Mouse (Mus musculus) midbrain, postnatal 0 days (tissue): ENCODE results near the gene Gpr107. TPM values are rescaled to one million over a fixed set of nuclear protein-coding genes. Genes with fewer than 3 reads are reported as not detected.

Experiments
- ATAC-seq: fragments of 200-750 bp; cut with Nextera tagmentation; 2 replicates; pipeline ENCODE4 v1.8.0; 2017; ENCODE audit warnings: moderate number of reproducible peaks, mild to moderate bottlenecking, moderate TSS enrichment, moderate library complexity; ENCODE audit not compliant: low FRiP score
- DNase-seq: peaks from one replicate; pipeline ENCODE4 v3.0.0-alpha.2; 2015; ENCODE audit warnings: low spot score
- H3K27ac ChIP-seq: fragments of 300-500 bp; sonication (generic); 2 replicates; pipeline ENCODE4 v1.5.1; 2014; ENCODE audit warnings: low read depth, mild to moderate bottlenecking, low read length, mixed read lengths
- H3K27me3 ChIP-seq: fragments of 300-500 bp; sonication (generic); 2 replicates; pipeline ENCODE4 v1.6.1; 2014; ENCODE audit warnings: low read length, control low read depth, mixed read lengths; ENCODE audit not compliant: insufficient read depth
- H3K36me3 ChIP-seq: fragments of 300-500 bp; sonication (generic); 2 replicates; pipeline ENCODE4 v1.6.1; 2014; ENCODE audit warnings: low read length, control low read depth, mixed read lengths; ENCODE audit not compliant: insufficient read depth
- H3K4me1 ChIP-seq: fragments of 300-500 bp; sonication (generic); 2 replicates; pipeline ENCODE4 v1.6.1; 2014; ENCODE audit warnings: mild to moderate bottlenecking, control low read depth, antibody characterized with exemption, low read length, mixed read lengths; ENCODE audit not compliant: insufficient read depth
- H3K4me2 ChIP-seq: fragments of 300-500 bp; sonication (generic); 2 replicates; pipeline ENCODE4 v1.6.1; 2014; ENCODE audit warnings: low read depth, mild to moderate bottlenecking, low read length, mixed read lengths; ENCODE audit not compliant: poor library complexity, severe bottlenecking
- H3K4me3 ChIP-seq: fragments of 300-500 bp; sonication (generic); 2 replicates; pipeline ENCODE4 v1.5.1; 2014; ENCODE audit warnings: low read depth, mild to moderate bottlenecking, low read length, moderate library complexity
- H3K9ac ChIP-seq: fragments of 300-500 bp; sonication (generic); replicated peaks from 2 replicates; pipeline ENCODE4 v1.6.1; 2014; ENCODE audit warnings: mild to moderate bottlenecking, low read length, moderate library complexity, mixed read lengths; ENCODE audit not compliant: poor library complexity, severe bottlenecking
- H3K9me3 ChIP-seq: fragments of 300-500 bp; sonication (generic); 2 replicates; pipeline ENCODE4 v1.6.1; 2016; ENCODE audit warnings: low read length, control low read depth
- CTCF ChIP-seq: IDR thresholded peaks from 2 replicates; pipeline ENCODE4 v1.5.1; 2016; ENCODE audit warnings: antibody characterized with exemption, mild to moderate bottlenecking
- WGBS: fragments of 180-500 bp; shearing (Covaris S2); extraction: QIAGEN DNeasy Blood & Tissue Kit; methylation state at CpG from one replicate; pipeline ENCODE4 v1.1.7; 2014; 5-methylcytosine and 5-hydroxymethylcytosine counted together
- polyA plus RNA-seq: library from polyadenylated mRNA; unstranded; fragments of >200 nt; fragmentation: Nextera tagmentation; extraction: Ambion mirVana; gene quantifications from 2 replicates; pipeline ENCODE4 v1.2.1, GENCODE M21; 2015
- total RNA-seq: library from RNA; depleted of rRNA; stranded (reverse); fragments of >200 nt; gene quantifications from 2 replicates; pipeline ENCODE4 v1.2.3, GENCODE M21; 2014

Gpr107 gene
- total and polyA plus RNA-seq, 2 experiments from 2014 or later, result 31.6 to 46.7 TPM

DNA sequence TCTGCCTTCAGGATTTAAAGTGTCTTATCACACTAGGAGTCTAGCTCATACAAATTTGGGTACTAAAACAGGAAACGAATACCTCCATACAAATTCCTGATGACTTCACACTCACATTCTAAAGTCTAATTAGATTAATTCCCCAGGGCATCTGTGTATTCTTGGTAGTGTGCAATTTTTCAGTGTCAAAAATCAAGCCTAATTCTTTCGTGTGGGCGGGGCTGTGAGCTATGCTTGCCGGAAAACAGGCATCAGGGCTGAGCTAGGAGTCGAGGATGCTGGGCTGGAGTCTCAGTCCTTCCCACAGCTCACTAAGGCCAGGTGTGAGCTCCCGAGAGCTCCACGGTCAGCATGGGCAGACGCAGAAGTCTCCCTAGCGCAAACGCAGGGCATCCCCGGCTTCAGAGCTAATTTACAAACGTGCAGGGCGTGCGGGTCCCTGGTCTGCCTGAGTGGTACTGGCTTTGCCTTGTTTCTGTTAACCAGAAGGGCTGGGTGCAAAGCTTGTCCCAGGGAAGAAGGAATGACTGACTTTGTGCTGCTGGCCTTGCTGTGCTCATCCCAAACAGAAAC is 15.0 kb upstream of the Gpr107 start:
- TF ChIP-seq CTCF, result no peak
- ATAC-seq, result no peak
- H3K4me2 ChIP-seq, result no peak overlapping the region

GRCm38 (mm10) chr2:31139174-31139632 is 12.9 kb upstream of the Gpr107 start:
- Histone ChIP-seq H3K4me1 (peaks cover 3% of the 10 kb centered on the region; the same call in 1 of the 2 replicates), H3K9me3 (no peaks in the 10 kb centered on the region), H3K27me3 (no peaks in the 10 kb centered on the region), H3K9ac (no peak overlapping the region), H3K27ac (no peak overlapping the region), H3K36me3 (no peaks in the 10 kb centered on the region), H3K4me3 (no peak overlapping the region), H3K4me2 (no peak overlapping the region)
- WGBS, result 86% methylated on average over 10 of the region's 10 CpGs
- ATAC-seq (no peak), DNase-seq (no peak)
- TF ChIP-seq CTCF, result no peak

More for the DNA sequence above, 15.0 kb upstream of the Gpr107 start:
- WGBS, result 86% methylated on average over 14 of the region's 14 CpGs
- Histone ChIP-seq H3K4me3 (no peak overlapping the region), H3K9ac (no peak overlapping the region), H3K27ac (no peak overlapping the region), H3K9me3 (no peaks in the 10 kb centered on the region), H3K36me3 (no peaks in the 10 kb centered on the region), H3K4me1 (no peaks in the 10 kb centered on the region), H3K27me3 (no peaks in the 10 kb centered on the region)
- DNase-seq, result no peak

DNA sequence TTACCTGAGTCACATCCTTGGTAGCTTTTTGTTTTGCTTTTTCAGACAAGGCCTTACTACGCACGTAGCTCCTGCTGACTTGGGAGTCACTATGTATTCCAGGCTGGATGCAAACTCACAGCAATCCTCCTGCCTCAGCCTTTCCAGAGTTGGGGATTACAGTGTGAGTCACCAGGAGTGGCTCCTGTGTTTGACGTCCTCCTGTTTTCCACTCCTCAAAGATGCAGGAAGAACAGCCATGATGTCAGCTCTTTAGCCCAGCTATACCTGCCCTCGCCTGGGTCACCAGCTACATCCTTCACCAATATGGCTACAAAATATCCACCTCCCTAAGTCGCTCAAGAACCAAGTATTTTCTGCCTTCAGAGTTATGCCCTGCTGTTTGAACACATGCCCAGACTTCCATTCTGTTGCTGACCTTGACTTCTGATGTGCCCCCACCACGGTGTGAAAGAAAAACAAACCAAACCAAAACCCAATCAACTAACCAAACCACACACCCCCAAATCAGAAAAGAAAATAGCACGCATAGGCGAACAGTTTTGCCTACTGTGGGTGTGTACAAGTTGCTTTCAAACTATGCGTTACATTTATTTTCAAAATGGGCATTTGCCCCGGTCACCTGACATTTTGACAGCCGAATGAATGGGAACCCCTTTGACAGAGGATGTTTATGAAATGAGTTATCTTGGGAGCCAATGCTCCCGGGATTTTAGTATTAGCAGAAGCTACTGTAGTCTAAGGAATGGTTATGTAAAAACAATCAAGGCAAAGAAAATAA is 11.9 kb upstream of the Gpr107 start:
- Histone ChIP-seq H3K9ac (peak overlapping the region; percentile 95), H3K9me3 (no peaks in the 10 kb centered on the region), H3K27ac (no peak overlapping the region), H3K27me3 (no peaks in the 10 kb centered on the region), H3K4me3 (peak overlapping the region; percentile 93), H3K4me1 (peaks cover 3% of the 10 kb centered on the region; the same call in 1 of the 2 replicates), H3K36me3 (no peaks in the 10 kb centered on the region), H3K4me2 (peak overlapping the region; percentile 69)
- ATAC-seq (no peak), DNase-seq (no peak)
- no peak for TF ChIP-seq CTCF
- 75% methylated on average over 12 of the region's 12 CpGs for WGBS

- 4% methylated on average over 10 of the region's 10 CpGs for WGBS
- H3K4me1 ChIP-seq, result peaks cover 3% of the 10 kb centered on the region; the same call in 1 of the 2 replicates
- peak overlapping the region; percentile 84 for H3K27ac ChIP-seq
- no peaks in the 10 kb centered on the region for H3K36me3 ChIP-seq
- DNase-seq, result no peak
- H3K4me3 ChIP-seq, result peak overlapping the region; percentile 93
- ATAC-seq, result no peak
- no peak for TF ChIP-seq CTCF
- peak overlapping the region; percentile 95 for H3K9ac ChIP-seq
- H3K27me3 ChIP-seq, result no peaks in the 10 kb centered on the region
- H3K9me3 ChIP-seq, result no peaks in the 10 kb centered on the region
- peak overlapping the region; percentile 69 for H3K4me2 ChIP-seq
Observed at GRCm38 (mm10) chr2:31140772-31141073, 11.4 kb upstream of the Gpr107 start.

DNA sequence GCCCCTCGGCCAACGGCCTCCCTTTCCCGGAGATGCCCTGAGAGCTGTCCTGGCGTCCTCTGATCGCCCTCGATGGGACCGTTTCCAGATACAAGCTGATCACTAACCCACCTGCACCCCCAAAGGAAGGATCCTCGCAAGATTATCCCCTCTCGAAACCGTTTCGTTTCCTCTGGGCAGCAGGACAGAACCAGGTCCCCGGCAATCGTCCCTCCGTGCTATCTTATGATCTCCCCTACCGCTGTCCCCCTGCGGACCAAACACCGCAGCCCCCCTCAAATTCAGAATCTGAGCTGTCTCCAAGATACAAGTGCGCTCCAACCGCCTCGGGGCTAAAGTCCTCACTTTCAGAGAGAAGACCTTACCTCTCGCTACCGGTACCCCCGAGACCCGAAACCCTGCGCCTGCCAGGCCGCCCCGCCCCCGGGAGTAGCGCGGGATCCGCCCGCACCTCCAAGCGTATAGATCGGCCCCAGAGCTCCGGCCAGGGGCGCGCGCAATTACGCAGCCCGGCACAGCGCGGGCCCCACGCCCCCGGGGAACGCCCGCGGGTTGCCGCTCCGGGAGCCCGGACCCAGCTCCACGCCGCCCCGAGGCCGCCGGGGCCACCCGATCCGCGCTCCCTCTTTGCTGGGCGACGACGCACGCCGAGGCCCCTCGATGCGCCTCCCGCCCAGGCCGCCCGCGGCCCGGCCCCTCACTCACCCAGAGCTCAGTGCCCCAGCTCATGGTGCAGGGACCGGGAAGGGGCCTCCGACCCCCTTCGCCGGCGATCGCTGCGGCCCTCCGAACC is 10.8 kb upstream of the Gpr107 start:
- WGBS, result under 1% methylated on average over 73 of the region's 78 CpGs

More for the DNA sequence above, 10.8 kb upstream of the Gpr107 start:
- H3K4me2 ChIP-seq, result peak overlapping the region; percentile 69
- H3K27me3 ChIP-seq, result no peaks in the 10 kb centered on the region
- peak overlapping the region; percentile 84 for H3K27ac ChIP-seq
- ATAC-seq (peak; percentile 50), DNase-seq (peak; percentile 42)
- TF ChIP-seq CTCF, result no peak
- peaks cover 3% of the 10 kb centered on the region; the same call in 1 of the 2 replicates for H3K4me1 ChIP-seq
- peak overlapping the region; percentile 95 for H3K9ac ChIP-seq
- no peaks in the 10 kb centered on the region for H3K9me3 ChIP-seq
- peak overlapping the region; percentile 93 for H3K4me3 ChIP-seq
- peaks cover 3% of the 10 kb centered on the region; the same call in 1 of the 2 replicates for H3K36me3 ChIP-seq
